Mouse (Mus musculus) ovary, adult 18-20 months (tissue): ENCODE data around the gene Cntnap5b.

Experiments
- DNase-seq: peaks from one replicate; pipeline ENCODE4 v3.0.0; 2022; ENCODE audit warnings: low spot score, mixed read lengths

Gene Cntnap5b

DNA sequence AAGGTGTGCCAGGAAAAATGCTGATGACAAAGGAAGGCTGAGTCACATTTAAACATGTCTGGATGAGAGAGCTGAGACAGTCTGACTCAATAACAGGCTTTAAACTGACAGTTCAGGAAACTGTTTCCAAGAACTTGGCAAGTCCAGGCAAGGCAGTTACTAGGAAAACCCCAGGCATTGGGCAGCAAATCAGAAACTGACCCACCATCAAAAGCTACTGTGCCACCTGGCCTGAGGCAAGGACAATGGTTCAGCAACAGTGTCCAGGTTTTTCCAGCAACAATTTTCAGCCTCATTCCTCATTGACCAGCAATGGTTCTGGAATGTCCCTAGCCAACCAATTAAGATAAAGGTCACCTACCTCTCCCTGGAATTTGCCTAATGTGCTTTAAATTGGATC lies 399.0 kb downstream of the Cntnap5b start:
- no peak for DNase-seq

DNA sequence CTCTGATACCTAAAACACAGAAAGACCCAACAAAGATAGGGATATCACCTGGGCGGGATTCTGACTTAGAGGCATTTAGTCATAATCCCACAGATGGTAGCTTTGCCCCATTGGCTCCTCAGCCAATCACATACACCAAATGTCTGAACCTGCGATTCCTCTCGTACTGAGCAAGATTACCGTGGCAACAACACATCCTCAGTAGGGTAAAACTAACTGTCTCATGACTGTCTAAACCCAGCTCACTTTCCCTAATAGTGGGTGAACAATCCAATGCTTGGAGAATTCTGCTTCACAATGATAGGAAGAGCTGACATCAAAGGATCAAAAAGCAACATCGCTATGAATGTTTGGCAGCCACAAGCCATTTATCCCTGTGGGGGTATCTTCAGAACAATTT lies 407.5 kb downstream of the Cntnap5b start:
- no peak for DNase-seq

DNA sequence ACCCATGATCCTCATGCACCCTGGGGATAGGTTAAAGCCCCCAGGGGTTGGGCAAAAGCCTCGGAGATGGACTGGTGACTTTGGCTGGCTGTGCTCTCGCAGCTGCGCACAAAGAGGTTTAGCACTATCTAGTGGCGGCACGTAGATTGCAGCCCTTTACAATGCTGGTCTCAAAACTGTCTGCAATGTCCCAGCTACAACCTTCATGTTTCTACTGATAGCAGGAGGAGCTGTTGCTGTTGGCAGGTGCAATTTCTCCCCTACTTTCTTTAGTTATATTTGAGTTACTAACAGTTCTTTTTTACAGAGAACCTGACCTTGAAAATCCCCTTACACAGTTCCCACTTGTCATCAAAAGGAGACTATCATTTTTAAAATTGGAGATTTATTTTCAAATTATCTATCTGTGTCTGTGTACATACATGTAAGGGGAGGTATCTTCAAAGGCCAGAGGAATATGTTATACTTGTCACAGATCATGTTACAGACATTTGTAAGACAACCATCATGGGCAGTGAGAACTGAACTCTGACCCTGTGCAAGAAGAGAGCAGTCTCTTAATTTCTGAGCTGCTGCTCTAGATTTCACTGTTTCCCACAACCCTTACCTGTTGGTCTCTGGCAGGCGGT lies 459.5 kb downstream of the Cntnap5b start:
- DNase-seq: peak; percentile 2

DNA sequence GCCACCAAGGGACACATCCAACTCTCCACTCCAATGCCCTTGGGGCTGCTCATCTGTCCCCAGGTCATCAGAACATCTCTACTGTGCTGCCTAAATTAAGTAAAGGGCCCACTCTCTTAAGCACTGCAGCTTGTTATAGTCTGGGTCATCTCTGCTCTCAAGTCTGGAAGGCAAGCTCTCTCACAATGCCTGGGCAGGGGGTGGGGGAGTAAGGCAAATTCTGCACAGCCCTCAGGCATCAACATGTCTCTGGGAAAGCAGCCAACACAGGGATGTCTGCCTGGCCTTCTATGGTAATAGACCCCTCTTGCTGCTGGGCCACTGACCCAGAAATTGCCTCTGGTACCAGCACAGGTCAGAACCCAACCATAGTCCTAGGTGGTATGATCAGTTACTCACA lies 479.4 kb downstream of the Cntnap5b start:
- no peak for DNase-seq

DNA sequence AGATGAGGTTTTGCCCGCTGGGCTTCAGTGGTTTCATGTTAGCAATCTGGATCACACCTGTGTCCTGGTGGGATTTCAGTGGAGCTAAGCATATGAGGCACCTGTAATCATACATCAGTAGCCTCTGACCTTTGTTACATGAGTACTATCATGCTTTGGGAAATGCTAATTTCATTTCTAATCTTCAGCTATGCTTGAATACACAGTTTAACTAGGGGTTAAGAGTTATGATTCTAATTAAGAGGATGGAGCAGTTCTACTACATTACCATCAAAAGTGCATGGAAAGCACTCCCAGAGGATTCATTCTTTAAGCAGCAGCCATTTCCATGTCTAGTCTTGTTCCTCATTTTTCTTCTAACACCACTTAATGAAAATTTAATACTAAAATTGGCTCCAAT lies 538.1 kb downstream of the Cntnap5b start:
- no peak for DNase-seq

DNA sequence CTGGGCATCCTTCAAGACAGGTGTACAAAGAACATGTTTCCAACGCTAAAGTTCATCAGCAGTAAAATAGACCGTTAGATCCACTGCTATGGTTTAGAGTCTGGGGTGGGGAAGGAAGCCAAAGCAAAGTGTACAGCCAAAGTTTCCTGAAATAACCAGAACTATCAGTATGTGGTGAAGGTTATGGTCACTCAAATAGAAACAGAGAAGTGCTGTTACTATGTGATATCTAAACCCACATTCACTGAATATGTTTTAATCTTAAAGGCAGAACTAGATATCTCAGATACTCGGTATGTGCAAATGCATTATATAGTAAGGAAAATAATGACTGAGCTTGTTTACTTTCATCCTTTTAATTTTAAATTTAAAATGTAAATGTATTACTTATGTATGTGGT lies 558.5 kb downstream of the Cntnap5b start:
- no peak for DNase-seq

DNA sequence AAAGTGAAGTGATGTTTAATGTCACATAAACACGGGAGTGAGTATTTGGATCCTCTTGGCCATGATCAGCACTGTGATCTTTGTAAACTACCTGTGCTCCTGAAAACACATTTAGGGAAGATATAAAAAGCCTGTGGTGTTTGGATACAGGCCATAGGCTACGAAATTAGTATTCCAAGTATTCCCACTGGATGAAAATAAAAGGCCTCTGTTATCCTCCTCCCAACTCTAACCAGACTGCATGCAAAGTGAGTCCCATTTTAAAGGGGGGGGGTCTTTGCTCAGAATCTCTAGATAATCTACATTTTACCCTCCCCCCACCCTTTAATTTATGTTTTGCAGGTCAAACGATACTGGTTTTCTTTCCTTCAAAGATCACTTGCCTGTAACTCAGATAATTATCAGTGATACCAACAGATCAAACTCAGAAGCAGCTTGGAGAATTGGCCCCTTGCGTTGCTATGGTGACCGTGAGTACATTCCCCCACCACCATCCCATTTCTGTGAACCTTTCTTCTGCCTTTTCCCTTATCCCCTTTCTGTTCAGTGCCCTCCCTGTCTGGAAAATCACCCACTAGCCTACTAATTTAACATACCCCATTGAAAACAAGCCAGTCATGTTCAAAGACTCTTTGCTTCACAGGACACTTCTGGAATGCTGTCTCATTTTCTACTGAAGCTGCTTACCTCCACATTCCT lies 597.0 kb downstream of the Cntnap5b start:
- no peak for DNase-seq

DNA sequence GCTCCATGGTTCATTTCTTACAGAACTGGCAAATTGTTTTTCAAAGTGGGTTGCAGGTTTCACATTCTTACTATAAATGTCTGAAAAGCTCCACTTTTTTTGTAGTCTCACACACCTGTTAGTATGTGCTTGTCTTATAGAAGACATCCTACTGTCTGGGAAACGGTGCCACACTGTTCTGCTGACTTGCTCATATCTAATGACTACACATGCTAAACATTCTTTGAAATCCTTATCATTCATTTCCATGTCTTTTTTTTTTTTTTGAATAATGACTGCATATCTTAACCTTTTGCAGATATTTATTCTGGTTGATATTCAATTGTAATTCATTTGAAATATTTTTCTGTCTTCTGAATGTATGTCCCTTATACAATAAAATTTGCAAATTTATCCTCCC lies 613.7 kb downstream of the Cntnap5b start:
- DNase-seq: no peak

DNA sequence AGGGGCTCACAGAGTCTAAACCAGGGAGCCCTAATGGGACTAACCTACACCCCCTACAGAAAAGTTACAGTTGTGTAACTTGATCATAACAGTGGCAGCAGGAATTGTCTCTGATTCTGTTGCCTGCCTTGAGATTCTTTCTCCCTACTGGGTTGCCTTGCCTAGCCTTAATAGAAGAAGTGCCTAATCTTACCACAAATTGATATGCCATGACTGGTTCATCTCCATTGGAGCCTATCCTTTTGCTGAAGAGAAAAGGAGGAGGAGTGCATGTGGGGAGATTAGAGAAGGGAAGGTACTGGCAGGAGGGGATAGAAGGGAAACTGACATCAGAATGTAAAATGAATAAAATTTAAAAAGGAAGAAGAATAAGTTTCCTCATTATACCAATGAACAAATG lies 621.5 kb downstream of the Cntnap5b start:
- no peak for DNase-seq

DNA sequence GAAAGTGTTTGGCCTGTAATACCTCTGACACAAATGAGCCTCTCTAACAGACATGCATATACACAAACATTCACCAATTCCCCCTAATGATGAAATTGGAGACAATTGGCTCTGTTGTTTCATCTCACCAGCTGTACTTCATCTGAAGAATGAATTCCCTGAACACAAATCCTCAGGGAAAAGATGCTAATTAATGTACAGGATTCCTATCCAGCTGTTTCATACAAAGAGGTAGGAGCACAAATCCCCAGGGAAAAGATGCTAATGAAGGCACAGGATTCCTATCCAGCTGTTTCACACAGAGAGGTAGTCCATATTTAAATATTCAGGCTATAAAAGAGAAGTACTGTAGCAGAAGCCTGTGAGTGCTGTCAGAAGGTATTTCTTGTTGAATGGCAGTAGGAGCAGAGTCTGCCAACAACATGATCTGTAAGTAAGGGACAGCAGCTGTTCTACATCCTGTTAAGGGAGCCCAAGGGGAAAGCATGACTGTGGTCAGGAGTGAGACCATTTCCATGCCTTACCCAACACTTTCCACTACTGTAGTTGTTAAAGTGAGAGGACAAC lies 644.2 kb downstream of the Cntnap5b start:
- DNase-seq: no peak

DNA sequence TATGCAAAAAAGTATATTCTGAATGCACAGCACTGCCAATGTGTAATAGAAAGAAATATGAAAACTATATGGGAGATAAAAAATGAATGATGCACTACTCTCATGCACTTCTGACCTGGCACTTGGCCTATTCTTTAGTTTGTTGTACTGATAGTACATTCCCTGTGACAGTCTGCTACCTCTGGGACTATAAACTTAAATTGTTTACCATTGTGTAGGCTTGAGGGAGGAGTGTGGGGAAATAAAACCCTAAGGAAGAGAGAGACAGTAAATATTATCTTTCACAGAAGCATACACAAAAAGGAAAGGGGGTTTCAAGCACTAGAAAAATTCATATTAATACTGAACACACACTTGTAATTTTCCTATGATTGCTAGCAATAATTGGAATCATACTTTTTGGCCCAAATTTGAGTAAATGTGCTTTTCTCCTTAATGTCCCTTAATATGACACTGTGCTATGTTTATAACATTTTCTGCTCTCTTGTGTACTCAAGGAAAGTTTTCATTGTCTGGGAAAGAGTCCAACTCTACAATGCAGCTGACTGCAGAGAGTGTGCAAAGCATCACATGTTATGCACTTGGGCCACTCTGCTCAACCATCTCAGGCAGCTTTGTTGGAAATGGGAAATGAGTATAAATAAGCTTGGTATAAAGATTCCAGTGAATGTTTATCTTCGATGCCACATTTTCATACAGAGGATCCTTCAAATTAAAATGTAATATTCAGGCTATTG lies 657.6 kb downstream of the Cntnap5b start:
- no peak for DNase-seq

DNA sequence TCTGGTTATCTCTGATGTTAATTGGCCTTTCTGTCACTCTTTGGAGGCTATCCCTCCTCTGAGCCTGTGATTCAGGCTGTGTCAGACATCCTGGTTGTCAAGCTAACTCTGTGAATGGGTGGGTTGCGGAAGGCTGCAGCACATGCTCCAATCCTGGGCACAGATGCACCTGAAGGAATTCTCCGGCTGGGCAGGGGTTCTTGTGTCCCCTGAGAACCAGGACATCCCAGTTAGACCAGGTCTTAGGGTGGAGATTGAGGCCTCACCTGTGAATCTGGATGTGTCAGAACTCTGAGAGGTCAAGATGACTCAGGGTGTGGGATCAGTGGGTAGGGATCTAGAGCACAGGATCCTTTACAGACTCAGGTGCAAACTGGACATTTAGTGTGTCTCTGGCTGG lies 691.3 kb downstream of the Cntnap5b start:
- DNase-seq: no peak

DNA sequence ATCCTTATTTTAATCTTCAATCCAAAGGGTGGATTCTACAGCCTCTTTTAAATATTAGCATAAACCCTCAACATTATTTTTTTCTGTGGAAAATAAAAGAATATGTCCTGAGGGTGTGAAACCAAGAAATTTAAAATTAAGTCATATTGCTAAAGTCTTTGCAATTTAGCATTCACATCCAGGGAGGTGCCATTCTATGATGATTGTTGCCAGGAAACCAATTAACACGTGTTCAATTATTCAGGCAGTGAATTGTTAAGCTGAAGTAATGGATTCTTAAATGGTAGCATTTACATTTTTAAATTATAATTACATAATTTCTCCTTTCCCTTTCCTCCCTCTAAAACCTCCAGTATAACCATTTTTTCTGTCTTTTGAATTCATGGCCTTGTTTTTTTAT lies 692.7 kb downstream of the Cntnap5b start:
- DNase-seq: no peak

DNA sequence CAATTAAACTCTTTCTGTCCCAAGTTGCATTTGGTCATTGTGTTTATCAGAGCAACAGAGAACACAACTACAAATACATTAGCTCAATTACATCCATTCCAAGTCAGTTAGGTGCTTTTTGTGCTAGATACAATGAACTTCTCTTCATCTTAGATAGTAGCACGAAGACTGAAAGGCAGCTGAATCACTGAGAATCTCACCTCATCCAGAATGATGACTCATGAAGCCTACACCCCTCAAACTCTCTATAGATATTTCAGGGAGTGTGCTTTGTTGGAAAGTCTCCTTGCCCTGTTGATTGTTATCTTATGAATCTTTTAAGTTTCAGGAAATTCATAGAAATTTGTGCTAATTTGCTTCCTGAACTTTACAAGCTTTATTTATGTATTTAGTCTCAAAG lies 695.0 kb downstream of the Cntnap5b start:
- DNase-seq: no peak

DNA sequence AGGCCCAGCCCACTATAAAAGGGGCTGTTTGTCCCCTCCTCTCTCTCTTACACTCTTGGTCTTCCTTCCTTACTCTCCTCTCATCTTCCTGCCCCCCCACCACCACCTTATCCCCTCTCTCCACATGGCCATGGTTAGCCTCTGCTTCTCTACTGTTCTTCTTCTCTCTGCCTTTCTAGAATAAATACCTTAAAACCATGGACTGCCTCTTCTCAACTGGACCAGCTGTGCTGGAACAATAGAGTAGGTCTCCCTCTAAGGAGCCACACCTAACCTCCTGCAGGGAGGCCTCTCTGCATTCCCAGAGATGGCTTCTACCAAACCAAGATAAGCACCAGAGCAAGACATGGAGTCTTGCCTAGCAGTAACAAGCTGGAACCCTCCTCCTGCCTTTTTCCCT lies 737.3 kb downstream of the Cntnap5b start:
- no peak for DNase-seq
